Mouse (Mus musculus): ENCODE data around the gene Cebpg.

- no peak for TF ChIP-seq POLR2A (IDR thresholded peaks at IDR 0.05; ENCODE audit: extremely low read depth, insufficient read depth, low read length)
- no peak for TF ChIP-seq CTCF (IDR thresholded peaks at IDR 0.05; ENCODE audit: extremely low read depth, insufficient read depth, low read length)
Observed at GRCm38 (mm10) chr7:35030567-35030966, 25.8 kb downstream of the Cebpg start.

Data from cortical plate, adult 2 months (tissue).